Mouse (Mus musculus): ENCODE data around the gene Ppfia2. TPM values are rescaled to one million over a fixed set of nuclear protein-coding genes. Genes with fewer than 3 reads are reported as not detected.

Gene Ppfia2
- polyA plus RNA-seq, 1 experiment = not detected

GRCm38 (mm10) chr10:106566036-106566435 is 95.9 kb downstream of the Ppfia2 start:
- Histone ChIP-seq H3K4me2 (ENCODE audit: low read depth) (no peak overlapping the region), H3K4me3 (no peak overlapping the region), H3ac (ENCODE audit: control insufficient read depth, insufficient read length) (no peak overlapping the region), H3K36me3 (ENCODE audit: control insufficient read depth, insufficient read depth) (no peaks in the 10 kb centered on the region), H3K27me3 (ENCODE audit: control insufficient read depth, insufficient read depth, insufficient read length) (no peaks in the 10 kb centered on the region), H3K79me2 (ENCODE audit: control insufficient read depth, insufficient read depth) (no peaks in the 10 kb centered on the region)
- TF ChIP-seq TCF3 (IDR thresholded peaks at IDR 0.05; ENCODE audit: insufficient read length, low read depth) (no peak), POLR2A (IDR thresholded peaks at IDR 0.05; ENCODE audit: insufficient read length, low read depth) (no peak), MYOG (IDR thresholded peaks at IDR 0.05; ENCODE audit: control insufficient read depth in 1 of 3, insufficient read depth in 1 of 3, insufficient read length in 2 of 3, low read depth in 2 of 3) (no peak), POLR2AphosphoS2 (IDR thresholded peaks at IDR 0.05; ENCODE audit: insufficient read length, low read depth) (no peak), MYOD1 (IDR thresholded peaks at IDR 0.05; ENCODE audit: control insufficient read depth in 1 of 3, insufficient read length in 2 of 3, low read depth in 2 of 3) (no peak), TCF12 (IDR thresholded peaks at IDR 0.05; ENCODE audit: insufficient read depth, poor library complexity, severe bottlenecking) (no peak), SRF (IDR thresholded peaks at IDR 0.05; ENCODE audit: control insufficient read depth, insufficient read length, low read depth) (no peak), USF1 (IDR thresholded peaks at IDR 0.05; ENCODE audit: low read depth) (no peak), E2F4 (IDR thresholded peaks at IDR 0.05; ENCODE audit: insufficient read depth) (no peak), REST (IDR thresholded peaks at IDR 0.05; ENCODE audit: insufficient read depth, insufficient read length) (no peak)

GRCm38 (mm10) chr10:106585026-106585425 is 114.9 kb downstream of the Ppfia2 start:
- Histone ChIP-seq H3K36me3 (ENCODE audit: control insufficient read depth, insufficient read depth) (no peaks in the 10 kb centered on the region), H3K79me2 (ENCODE audit: control insufficient read depth, insufficient read depth) (no peaks in the 10 kb centered on the region), H3K4me3 (no peak overlapping the region), H3K4me2 (ENCODE audit: low read depth) (no peak overlapping the region), H3ac (ENCODE audit: control insufficient read depth, insufficient read length) (no peak overlapping the region), H3K27me3 (ENCODE audit: control insufficient read depth, insufficient read depth, insufficient read length) (no peaks in the 10 kb centered on the region)
- TF ChIP-seq CEBPB (IDR thresholded peaks at IDR 0.05; ENCODE audit: insufficient read depth, poor library complexity, severe bottlenecking) (no peak), POLR2A (IDR thresholded peaks at IDR 0.05; ENCODE audit: insufficient read length, low read depth) (no peak), MYOD1 (IDR thresholded peaks at IDR 0.05; ENCODE audit: control insufficient read depth in 1 of 3, insufficient read length in 2 of 3, low read depth in 2 of 3) (no peak), REST (IDR thresholded peaks at IDR 0.05; ENCODE audit: insufficient read depth, insufficient read length) (no peak), TCF12 (IDR thresholded peaks at IDR 0.05; ENCODE audit: insufficient read depth, poor library complexity, severe bottlenecking) (no peak), TCF3 (IDR thresholded peaks at IDR 0.05; ENCODE audit: insufficient read length, low read depth) (no peak), USF1 (IDR thresholded peaks at IDR 0.05; ENCODE audit: low read depth) (no peak), E2F4 (IDR thresholded peaks at IDR 0.05; ENCODE audit: insufficient read depth) (no peak), MAX (IDR thresholded peaks at IDR 0.05; ENCODE audit: low read depth) (no peak), SRF (IDR thresholded peaks at IDR 0.05; ENCODE audit: control insufficient read depth, insufficient read length, low read depth) (no peak), MYOG (IDR thresholded peaks at IDR 0.05; ENCODE audit: control insufficient read depth in 1 of 3, insufficient read depth in 1 of 3, insufficient read length in 2 of 3, low read depth in 2 of 3) (no peak), POLR2AphosphoS2 (IDR thresholded peaks at IDR 0.05; ENCODE audit: insufficient read length, low read depth) (no peak)

- Histone ChIP-seq H3K4me2 (ENCODE audit: low read depth) (no peak overlapping the region), H3K36me3 (ENCODE audit: control insufficient read depth, insufficient read depth) (no peaks in the 10 kb centered on the region)
- TF ChIP-seq MYOG (IDR thresholded peaks at IDR 0.05; ENCODE audit: control insufficient read depth in 1 of 3, insufficient read depth in 1 of 3, insufficient read length in 2 of 3, low read depth in 2 of 3) = no peak
- TF ChIP-seq TCF3 (IDR thresholded peaks at IDR 0.05; ENCODE audit: insufficient read length, low read depth) = no peak
- no peak for TF ChIP-seq POLR2AphosphoS2 (IDR thresholded peaks at IDR 0.05; ENCODE audit: insufficient read length, low read depth)
- TF ChIP-seq USF1 (IDR thresholded peaks at IDR 0.05; ENCODE audit: low read depth) = no peak
- no peak for TF ChIP-seq MAX (IDR thresholded peaks at IDR 0.05; ENCODE audit: low read depth)
- TF ChIP-seq SRF (IDR thresholded peaks at IDR 0.05; ENCODE audit: control insufficient read depth, insufficient read length, low read depth) = no peak
- no peak for TF ChIP-seq REST (IDR thresholded peaks at IDR 0.05; ENCODE audit: insufficient read depth, insufficient read length)
- no peak for TF ChIP-seq MYOD1 (IDR thresholded peaks at IDR 0.05; ENCODE audit: control insufficient read depth in 1 of 3, insufficient read length in 2 of 3, low read depth in 2 of 3)
- no peak for TF ChIP-seq E2F4 (IDR thresholded peaks at IDR 0.05; ENCODE audit: insufficient read depth)
Observed at GRCm38 (mm10) chr10:106585476-106586080, 115.4 kb downstream of the Ppfia2 start.

GRCm38 (mm10) chr10:106587817-106588216 is 117.7 kb downstream of the Ppfia2 start:
- TF ChIP-seq MAX (IDR thresholded peaks at IDR 0.05; ENCODE audit: low read depth) (no peak), USF1 (IDR thresholded peaks at IDR 0.05; ENCODE audit: low read depth) (no peak), CEBPB (IDR thresholded peaks at IDR 0.05; ENCODE audit: insufficient read depth, poor library complexity, severe bottlenecking) (no peak), TCF12 (IDR thresholded peaks at IDR 0.05; ENCODE audit: insufficient read depth, poor library complexity, severe bottlenecking) (no peak), E2F4 (IDR thresholded peaks at IDR 0.05; ENCODE audit: insufficient read depth) (no peak), REST (IDR thresholded peaks at IDR 0.05; ENCODE audit: insufficient read depth, insufficient read length) (no peak), MYOD1 (IDR thresholded peaks at IDR 0.05; ENCODE audit: control insufficient read depth in 1 of 3, insufficient read length in 2 of 3, low read depth in 2 of 3) (no peak), POLR2A (IDR thresholded peaks at IDR 0.05; ENCODE audit: insufficient read length, low read depth) (no peak), MYOG (IDR thresholded peaks at IDR 0.05; ENCODE audit: control insufficient read depth in 1 of 3, insufficient read depth in 1 of 3, insufficient read length in 2 of 3, low read depth in 2 of 3) (no peak)

More at GRCm38 (mm10) chr10:106585476-106586080, 115.4 kb downstream of the Ppfia2 start:
- Histone ChIP-seq H3K79me2 (ENCODE audit: control insufficient read depth, insufficient read depth) (no peaks in the 10 kb centered on the region), H3ac (ENCODE audit: control insufficient read depth, insufficient read length) (no peak overlapping the region), H3K27me3 (ENCODE audit: control insufficient read depth, insufficient read depth, insufficient read length) (no peaks in the 10 kb centered on the region), H3K4me3 (no peak overlapping the region)

More at GRCm38 (mm10) chr10:106587817-106588216, 117.7 kb downstream of the Ppfia2 start:
- Histone ChIP-seq H3K36me3 (ENCODE audit: control insufficient read depth, insufficient read depth) (no peaks in the 10 kb centered on the region), H3K79me2 (ENCODE audit: control insufficient read depth, insufficient read depth) (no peaks in the 10 kb centered on the region), H3K27me3 (ENCODE audit: control insufficient read depth, insufficient read depth, insufficient read length) (no peaks in the 10 kb centered on the region), H3K4me2 (ENCODE audit: low read depth) (no peak overlapping the region), H3ac (ENCODE audit: control insufficient read depth, insufficient read length) (no peak overlapping the region), H3K4me3 (no peak overlapping the region)

Data from myocyte (in vitro differentiated cells).